Mouse (Mus musculus) ES-E14 (cell line): ENCODE results near the gene Slc9a7. TPM values are rescaled to one million over a fixed set of nuclear protein-coding genes. Genes with fewer than 3 reads are reported as not detected.

ENCODE experiments used
- DNase-seq: peaks from one replicate; pipeline ENCODE4 v3.0.0-alpha.2; 2013; ENCODE audit warnings: low read depth, low spot score
- H3K27ac ChIP-seq: 2 replicates; pipeline ENCODE4 v1.5.1; 2012; ENCODE audit warnings: low read depth, mild to moderate bottlenecking, low read length, moderate library complexity, mixed read lengths; ENCODE audit not compliant: poor library complexity, insufficient read depth, severe bottlenecking
- H3K36me3 ChIP-seq: 2 replicates; pipeline ENCODE4 v1.6.1; 2012; ENCODE audit warnings: mild to moderate bottlenecking, low read length, moderate library complexity, mixed read lengths; ENCODE audit not compliant: control insufficient read depth, poor library complexity, insufficient read depth, severe bottlenecking
- H3K4me1 ChIP-seq, 2 experiments: fragments of 150-350 bp in 1 of 2; sonication (generic) in 1 of 2; 2 replicates each; pipeline ENCODE4 v1.6.1; 2012; ENCODE audit warnings: low read length in 2 of 2, mild to moderate bottlenecking in 1 of 2, mixed read lengths in 1 of 2; ENCODE audit not compliant: control insufficient read depth in 2 of 2, insufficient read depth in 2 of 2, poor library complexity in 1 of 2
- H3K4me3 ChIP-seq, 2 experiments: fragments of 150-350 bp in 1 of 2; sonication (generic) in 1 of 2; 2 replicates each; pipeline ENCODE4 v1.5.1; 2012; ENCODE audit warnings: low read length in 2 of 2, low read depth in 1 of 2, mild to moderate bottlenecking in 1 of 2, mixed read lengths in 1 of 2; ENCODE audit not compliant: insufficient read depth in 1 of 2, poor library complexity in 1 of 2, severe bottlenecking in 1 of 2
- H3K9ac ChIP-seq: 2 replicates; pipeline ENCODE4 v1.6.1; 2012; ENCODE audit warnings: low read depth, mild to moderate bottlenecking, low read length, mixed read lengths; ENCODE audit not compliant: poor library complexity, insufficient read depth, severe bottlenecking
- H3K9me3 ChIP-seq: fragments of 150-350 bp; sonication (generic); 2 replicates; pipeline ENCODE4 v1.6.1; 2012; ENCODE audit warnings: low read depth, mild to moderate bottlenecking, low read length; ENCODE audit not compliant: control insufficient read depth, insufficient read depth
- CHD2 ChIP-seq: IDR thresholded peaks from 2 replicates; pipeline ENCODE4 v1.6.1; 2014; ENCODE audit warnings: mild to moderate bottlenecking, low read depth, low read length, inconsistent platforms
- HCFC1 ChIP-seq: IDR thresholded peaks from 2 replicates; pipeline ENCODE4 v1.6.1; 2012; ENCODE audit warnings: low read length, inconsistent platforms, borderline replicate concordance; ENCODE audit not compliant: insufficient read depth
- MAFK ChIP-seq: IDR thresholded peaks from 2 replicates; pipeline ENCODE4 v1.6.1; 2014; ENCODE audit warnings: mild to moderate bottlenecking, low read depth, low read length, inconsistent platforms; ENCODE audit not compliant: insufficient read depth
- ZC3H11A ChIP-seq: IDR thresholded peaks from 2 replicates; pipeline ENCODE4 v1.6.1; 2012; ENCODE audit warnings: low read depth, mild to moderate bottlenecking, inconsistent platforms, low read length, borderline replicate concordance
- ZNF384 ChIP-seq: IDR thresholded peaks from 2 replicates; pipeline ENCODE4 v1.6.1; 2012; ENCODE audit warnings: low read depth, low read length, inconsistent platforms
- in situ Hi-C, 2 experiments: fragments of 600-800 bp; cut with MboI; formaldehyde crosslinking; loops; one replicate each; pipeline ENCODE4 v1.15.1; 2025; ENCODE audit warnings: low sequenced_read_pairs in 2 of 2, inconsistent platforms in 1 of 2; ENCODE audit not compliant: unreplicated experiment in 2 of 2
- total RNA-seq: library from RNA; depleted of rRNA; stranded (reverse); fragments of 300-350 nt; gene quantifications from 2 replicates; pipeline ENCODE4 v1.2.3, GENCODE M21; 2012

Slc9a7 gene
- total RNA-seq, 1 experiment: 2.0 TPM

DNA sequence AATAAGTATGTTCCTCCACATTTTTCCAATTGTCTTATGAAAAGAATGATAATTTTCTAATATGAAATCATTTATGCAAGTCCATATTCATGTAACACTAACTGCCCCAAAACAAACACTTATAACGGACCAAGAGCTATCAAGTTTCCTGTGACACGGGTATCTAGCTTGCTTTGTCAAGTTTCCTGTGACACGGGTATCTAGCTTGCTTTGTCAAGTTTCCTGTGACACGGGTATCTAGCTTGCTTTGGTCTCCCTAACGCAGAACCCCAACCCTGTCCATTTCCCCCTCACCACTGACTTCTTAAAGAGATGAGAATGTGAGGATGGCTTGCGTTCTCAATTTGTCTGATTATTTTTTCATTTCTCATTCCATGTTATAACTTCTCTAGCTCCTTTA lies 12.2 kb downstream of the Slc9a7 start:
- DNase-seq: no peak
- Histone ChIP-seq H3K9me3 (no peaks in the 10 kb centered on the region), H3K36me3 (no peaks in the 10 kb centered on the region), H3K9ac (no peak overlapping the region), H3K27ac (no peak overlapping the region), H3K4me3 (no peak overlapping the region), H3K4me1 (no peaks in the 10 kb centered on the region)
- no peak for TF ChIP-seq MAFK
- no peak for TF ChIP-seq HCFC1
- no peak for TF ChIP-seq CHD2
- TF ChIP-seq ZC3H11A: no peak
- TF ChIP-seq ZNF384: no peak
- in situ Hi-C loops: no loop called here

DNA sequence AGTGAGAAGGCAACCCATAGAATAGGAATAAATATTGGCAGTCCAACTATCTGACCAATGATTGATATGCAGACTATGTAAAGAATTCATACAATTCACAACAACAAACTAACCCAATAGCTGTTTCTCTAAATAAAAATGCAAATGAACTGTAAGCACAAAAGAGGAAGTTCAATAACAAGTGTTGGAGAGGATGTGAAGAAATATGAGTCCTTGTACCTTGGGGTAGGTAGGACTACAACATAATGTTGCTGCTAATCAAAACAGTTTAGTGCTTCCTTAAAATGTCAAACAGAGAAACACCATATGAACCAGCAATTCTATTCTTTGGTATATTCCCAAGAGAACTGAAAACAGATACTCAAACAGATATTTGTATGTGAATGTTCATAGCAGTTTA lies 17.8 kb downstream of the Slc9a7 start:
- Histone ChIP-seq H3K36me3 (no peaks in the 10 kb centered on the region), H3K9ac (no peak overlapping the region), H3K4me1 (no peaks in the 10 kb centered on the region), H3K4me3 (no peak overlapping the region), H3K27ac (no peak overlapping the region), H3K9me3 (no peaks in the 10 kb centered on the region)
- no peak for TF ChIP-seq ZNF384
- no peak for TF ChIP-seq MAFK
- no peak for TF ChIP-seq HCFC1
- no peak for TF ChIP-seq CHD2
- no peak for TF ChIP-seq ZC3H11A
- no peak for DNase-seq
- in situ Hi-C loops: no loop called here

DNA sequence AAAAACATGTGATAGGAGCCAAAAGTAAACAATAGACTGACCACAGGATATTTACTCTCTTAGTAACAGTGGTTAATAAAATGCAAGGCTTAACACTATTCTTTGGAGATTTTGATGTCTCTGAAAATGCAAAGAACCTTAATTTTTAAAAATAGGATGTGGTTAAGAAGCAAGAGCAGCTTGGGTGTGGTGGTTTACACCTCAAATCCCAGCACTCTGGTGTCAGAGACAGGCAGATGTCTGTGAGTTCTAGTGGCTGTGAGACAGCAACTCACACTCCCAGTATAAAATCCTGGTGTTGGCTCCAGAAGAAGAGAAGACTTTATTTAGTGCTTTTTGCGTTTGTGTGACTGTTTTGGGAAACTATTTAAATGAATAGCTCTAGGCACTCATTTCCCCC lies 19.6 kb downstream of the Slc9a7 start:
- in situ Hi-C loops: no loop called here
- no peaks in the 10 kb centered on the region for H3K36me3 ChIP-seq
- H3K9ac ChIP-seq: no peak overlapping the region
- no peak overlapping the region for H3K27ac ChIP-seq
- no peaks in the 10 kb centered on the region for H3K9me3 ChIP-seq
- TF ChIP-seq CHD2 (no peak), ZNF384 (no peak), MAFK (no peak), ZC3H11A (no peak), HCFC1 (no peak)
- DNase-seq: no peak
- H3K4me3 ChIP-seq: no peak overlapping the region
- H3K4me1 ChIP-seq: no peaks in the 10 kb centered on the region

GRCm38 (mm10) chrX:20269980-20270379 lies 21.6 kb downstream of the Slc9a7 start:
- H3K27ac ChIP-seq: no peak overlapping the region
- no peak for TF ChIP-seq ZC3H11A
- TF ChIP-seq HCFC1: no peak
- no peak for TF ChIP-seq MAFK
- no peak for TF ChIP-seq CHD2
- TF ChIP-seq ZNF384: no peak
- no peaks in the 10 kb centered on the region for H3K36me3 ChIP-seq
- in situ Hi-C loops: no loop called here
- no peak overlapping the region for H3K4me3 ChIP-seq
- H3K9ac ChIP-seq: no peak overlapping the region
- H3K9me3 ChIP-seq: no peaks in the 10 kb centered on the region
- no peak for DNase-seq
- H3K4me1 ChIP-seq: no peaks in the 10 kb centered on the region

GRCm38 (mm10) chrX:20264370-20264769 lies 27.2 kb downstream of the Slc9a7 start:
- in situ Hi-C loops: no loop called here
- Histone ChIP-seq H3K9me3 (no peaks in the 10 kb centered on the region), H3K36me3 (no peaks in the 10 kb centered on the region), H3K27ac (no peak overlapping the region), H3K4me3 (no peak overlapping the region), H3K4me1 (no peaks in the 10 kb centered on the region), H3K9ac (no peak overlapping the region)
- TF ChIP-seq HCFC1: no peak
- TF ChIP-seq MAFK: no peak
- no peak for TF ChIP-seq ZNF384
- TF ChIP-seq ZC3H11A: no peak
- no peak for TF ChIP-seq CHD2
- no peak for DNase-seq
